Mouse (Mus musculus) lung, adult 2 months (tissue): ENCODE data around the gene Magea8.
"Not testable (repeated sequence)": the region's sequence is repeated elsewhere in the genome, so short reads cannot be mapped to it uniquely, and the experiment has no call there.

Source experiments
- CTCF ChIP-seq: fragments of 200-500 bp; IDR thresholded peaks from 2 replicates; pipeline ENCODE4 v1.5.1; 2011; ENCODE audit warnings: mild to moderate bottlenecking, low read length, control low read depth; ENCODE audit not compliant: insufficient read depth
- POLR2A ChIP-seq: fragments of 200-500 bp; IDR thresholded peaks from 2 replicates; pipeline ENCODE4 v1.6.1; 2011; ENCODE audit warnings: low read depth, mild to moderate bottlenecking, control low read depth, low read length, borderline replicate concordance; ENCODE audit errors: extremely low read depth

DNA sequence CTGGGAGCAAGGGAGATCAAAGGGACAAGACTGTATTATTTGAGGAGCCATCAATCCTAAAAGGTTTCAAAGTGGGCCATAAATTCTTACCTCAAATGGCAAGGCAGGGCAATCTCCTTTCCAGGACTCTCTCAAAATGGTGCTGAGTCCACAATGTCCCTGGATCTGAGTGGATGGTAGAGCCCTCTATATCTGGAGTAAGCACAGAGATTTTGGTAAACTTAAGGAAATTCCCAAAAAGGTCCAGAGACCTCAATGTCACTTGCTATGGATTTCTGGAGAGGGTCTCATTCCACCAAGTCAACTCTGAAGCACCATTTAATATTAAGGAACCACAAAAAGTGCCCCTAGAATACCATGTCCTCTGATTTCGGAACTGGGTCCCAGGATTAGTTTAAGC lies 59.8 kb downstream of the Magea8 start, which contains the start of gene Magea6:
- TF ChIP-seq POLR2A, CTCF: not testable (repeated sequence)
